Mouse (Mus musculus) embryonic facial prominence, embryonic 14.5 days (tissue): Measurements from ENCODE around the gene 4930467E23Rik. TPM values are rescaled to one million over a fixed set of nuclear protein-coding genes. Genes with fewer than 3 reads are reported as not detected.
"Not testable (repeated sequence)": the region's sequence is repeated elsewhere in the genome, so short reads cannot be mapped to it uniquely, and the experiment has no call there.

Experiments
- ATAC-seq: fragments of 200-750 bp; cut with Nextera tagmentation; 2 replicates; pipeline ENCODE4 v1.8.0; 2017; ENCODE audit warnings: low read depth, moderate number of reproducible peaks, moderate TSS enrichment
- DNase-seq: peaks from one replicate; pipeline ENCODE4 v3.0.0-alpha.2; 2015; ENCODE audit warnings: low spot score
- H3K27ac ChIP-seq: fragments of 300-500 bp; sonication (generic); replicated peaks from 2 replicates; pipeline ENCODE4 v1.5.1; 2014; ENCODE audit warnings: low read depth, mild to moderate bottlenecking, low read length, moderate library complexity
- H3K27me3 ChIP-seq: fragments of 300-500 bp; sonication (generic); replicated peaks from 2 replicates; pipeline ENCODE4 v1.6.1; 2014; ENCODE audit warnings: low read length; ENCODE audit not compliant: control insufficient read depth, insufficient read depth
- H3K36me3 ChIP-seq: fragments of 300-500 bp; sonication (generic); 2 replicates; pipeline ENCODE4 v1.6.1; 2014; ENCODE audit warnings: low read length, mixed read lengths; ENCODE audit not compliant: control insufficient read depth, insufficient read depth
- H3K4me1 ChIP-seq: fragments of 300-500 bp; sonication (generic); 2 replicates; pipeline ENCODE4 v1.6.1; 2014; ENCODE audit warnings: antibody characterized with exemption, low read length; ENCODE audit not compliant: control insufficient read depth, insufficient read depth
- H3K4me2 ChIP-seq: fragments of 300-500 bp; sonication (generic); 2 replicates; pipeline ENCODE4 v1.6.1; 2014; ENCODE audit warnings: low read depth, mild to moderate bottlenecking, low read length, moderate library complexity, mixed read lengths
- H3K4me3 ChIP-seq: fragments of 300-500 bp; sonication (generic); 2 replicates; pipeline ENCODE4 v1.5.1; 2014; ENCODE audit warnings: low read depth, mild to moderate bottlenecking, low read length
- H3K9ac ChIP-seq: fragments of 300-500 bp; sonication (generic); 2 replicates; pipeline ENCODE4 v1.6.1; 2014; ENCODE audit warnings: low read depth, mild to moderate bottlenecking, low read length, moderate library complexity, mixed read lengths
- H3K9me3 ChIP-seq: fragments of 300-500 bp; sonication (generic); 2 replicates; pipeline ENCODE4 v1.6.1; 2016; ENCODE audit warnings: low read length; ENCODE audit not compliant: control insufficient read depth
- WGBS: fragments of 180-500 bp; shearing (Covaris S2); extraction: QIAGEN DNeasy Blood & Tissue Kit; methylation state at CpG from one replicate; pipeline ENCODE4 v1.1.7; 2014; 5-methylcytosine and 5-hydroxymethylcytosine counted together
- polyA plus RNA-seq: library from polyadenylated mRNA; unstranded; fragments of >200 nt; fragmentation: Nextera tagmentation; extraction: Ambion mirVana; gene quantifications from 2 replicates; pipeline ENCODE4 v1.2.1, GENCODE M21; 2014

The 4930467E23Rik gene
- polyA plus RNA-seq, 1 experiment from 2014 or later: not detected

DNA sequence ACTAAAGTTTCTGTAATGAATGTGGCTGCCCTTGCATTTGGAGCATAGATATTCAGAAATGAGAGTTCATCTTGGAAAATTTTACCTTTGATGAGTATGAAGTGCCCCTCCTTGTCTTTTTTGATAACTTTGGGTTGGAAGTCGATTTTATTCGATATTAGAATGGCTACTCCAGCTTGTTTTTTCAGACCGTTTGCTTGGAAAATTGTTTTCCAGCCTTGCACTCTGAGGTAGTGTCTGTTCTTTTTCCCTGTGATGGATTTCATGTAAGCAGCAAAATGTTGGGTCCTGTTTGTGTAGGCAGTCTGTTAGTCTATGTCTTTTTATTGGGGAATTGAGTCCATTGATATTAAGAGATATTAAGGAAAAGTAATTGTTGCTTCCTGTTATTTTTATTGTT, 14.1 kb upstream of the 4930467E23Rik start:
- H3K36me3 ChIP-seq, DNase-seq, H3K27ac ChIP-seq, H3K9me3 ChIP-seq, H3K27me3 ChIP-seq, H3K4me1 ChIP-seq, ATAC-seq, H3K4me2 ChIP-seq, H3K9ac ChIP-seq, H3K4me3 ChIP-seq: not testable (repeated sequence)
- WGBS: 78% methylated on average over 3 of the region's 3 CpGs

DNA sequence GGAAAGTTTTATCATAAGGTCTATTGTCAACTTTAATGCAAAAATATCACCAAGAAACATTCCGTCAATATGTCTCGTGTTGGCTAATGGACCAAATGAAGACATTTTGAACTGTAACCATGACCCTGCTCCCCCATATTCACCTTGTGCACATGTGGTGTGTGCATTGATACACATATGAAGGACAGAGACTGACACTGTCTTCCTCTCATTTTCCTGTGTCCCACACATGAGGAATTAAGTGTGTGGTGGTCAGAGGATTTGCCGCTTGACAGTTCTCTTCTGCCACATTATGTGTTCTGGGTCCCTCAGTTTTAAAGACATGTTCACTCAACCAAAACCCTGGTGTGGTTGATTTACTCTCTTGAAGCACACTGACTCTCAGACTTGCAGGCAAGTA, 11.5 kb upstream of the 4930467E23Rik start:
- H3K36me3 ChIP-seq, H3K4me2 ChIP-seq, H3K9me3 ChIP-seq, H3K4me3 ChIP-seq, H3K4me1 ChIP-seq, ATAC-seq, DNase-seq, H3K27ac ChIP-seq, H3K9ac ChIP-seq, H3K27me3 ChIP-seq: not testable (repeated sequence)
- WGBS: 95% methylated on average over 3 of the region's 3 CpGs

DNA sequence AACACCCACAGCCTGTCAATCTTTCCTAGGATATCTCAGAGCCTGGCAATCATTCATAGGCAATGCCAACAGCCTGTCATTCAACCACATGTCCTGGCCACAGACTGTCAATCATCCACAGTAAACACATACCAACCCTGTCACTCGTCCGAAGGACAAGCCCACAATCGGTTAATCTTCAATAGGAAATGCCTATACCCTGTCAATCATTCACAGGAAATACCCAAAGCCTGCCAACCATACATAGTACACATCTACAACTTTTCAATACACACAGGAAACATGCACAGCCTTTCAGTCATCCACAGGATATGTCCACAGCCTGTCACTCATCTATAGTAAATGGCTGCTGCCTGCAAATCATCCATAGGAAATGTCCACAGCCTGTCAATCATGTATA, 9.9 kb upstream of the 4930467E23Rik start:
- H3K9ac ChIP-seq, H3K27ac ChIP-seq, H3K4me3 ChIP-seq, H3K9me3 ChIP-seq, ATAC-seq, H3K36me3 ChIP-seq, H3K27me3 ChIP-seq, DNase-seq, H3K4me1 ChIP-seq, H3K4me2 ChIP-seq: not testable (repeated sequence)
- WGBS: 63% methylated on average over 3 of the region's 3 CpGs

DNA sequence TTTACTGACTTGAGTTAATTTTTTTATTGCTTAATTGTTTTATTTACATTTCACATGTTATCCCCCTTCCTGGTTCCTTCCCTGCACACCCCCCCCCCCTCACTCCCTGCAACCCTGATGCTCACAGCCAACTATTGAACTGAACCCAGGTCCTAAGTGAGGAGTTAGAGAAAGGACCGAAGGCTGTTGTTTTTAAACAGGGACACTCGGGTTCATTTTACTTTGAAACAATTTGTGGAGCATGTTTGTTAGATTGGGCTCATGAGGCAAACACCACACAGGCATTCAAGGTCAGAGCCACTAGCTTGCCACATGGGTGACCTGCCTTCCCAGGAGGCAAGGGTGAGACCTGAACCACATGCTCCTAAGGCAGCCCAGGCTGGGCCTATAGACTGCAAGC, 4.5 kb upstream of the 4930467E23Rik start:
- not testable (repeated sequence) for H3K27ac ChIP-seq, ATAC-seq, H3K4me1 ChIP-seq, H3K4me2 ChIP-seq, H3K9ac ChIP-seq, H3K4me3 ChIP-seq, H3K36me3 ChIP-seq, H3K9me3 ChIP-seq, H3K27me3 ChIP-seq, DNase-seq
- WGBS: 52% methylated on average over 2 of the region's 2 CpGs

DNA sequence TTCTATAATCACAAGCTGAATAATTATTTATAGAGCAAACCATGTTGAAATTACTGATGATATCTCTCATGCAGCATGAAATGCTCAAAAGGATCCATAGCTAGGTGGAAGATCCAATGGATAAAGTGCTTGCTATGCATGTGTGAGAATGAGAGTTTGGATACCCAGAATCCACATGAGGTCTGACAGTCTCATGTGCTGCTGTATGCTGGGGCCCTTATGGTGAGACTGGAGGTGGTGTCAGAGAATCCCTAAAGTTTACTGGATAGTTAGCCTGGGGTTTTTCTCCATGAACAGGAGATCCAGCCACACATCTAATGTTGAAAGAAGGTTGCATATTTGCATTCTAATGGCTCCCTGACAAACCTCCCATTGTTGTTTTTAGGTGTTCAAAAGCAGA, 22.4 kb downstream of the 4930467E23Rik start:
- not testable (repeated sequence) for H3K4me2 ChIP-seq, H3K27ac ChIP-seq, H3K4me1 ChIP-seq, H3K36me3 ChIP-seq, H3K9me3 ChIP-seq, H3K27me3 ChIP-seq, H3K4me3 ChIP-seq, H3K9ac ChIP-seq, DNase-seq, ATAC-seq

DNA sequence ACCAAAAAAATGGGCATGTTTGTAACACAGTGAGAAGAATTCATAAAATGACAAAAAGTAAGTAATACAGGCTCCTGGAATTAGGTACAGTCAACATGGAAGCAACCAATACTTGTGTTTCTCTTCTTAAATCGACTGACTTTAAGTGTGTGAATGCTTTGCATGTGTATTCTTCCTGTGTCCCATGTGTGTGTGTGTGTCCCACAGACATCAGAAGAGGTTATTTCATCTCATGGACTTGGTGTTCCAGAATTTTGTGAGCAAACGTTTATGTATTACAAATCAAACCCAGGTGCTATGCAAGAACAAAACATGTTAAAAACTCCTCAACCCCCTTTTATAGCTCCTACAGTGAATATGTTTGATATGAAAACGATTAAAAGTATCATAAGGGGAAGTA, 24.8 kb downstream of the 4930467E23Rik start:
- not testable (repeated sequence) for H3K27me3 ChIP-seq, ATAC-seq, H3K4me1 ChIP-seq, H3K4me2 ChIP-seq, H3K4me3 ChIP-seq, H3K27ac ChIP-seq, H3K36me3 ChIP-seq, H3K9me3 ChIP-seq, DNase-seq, H3K9ac ChIP-seq
- 53% methylated on average over 2 of the region's 3 CpGs for WGBS

DNA sequence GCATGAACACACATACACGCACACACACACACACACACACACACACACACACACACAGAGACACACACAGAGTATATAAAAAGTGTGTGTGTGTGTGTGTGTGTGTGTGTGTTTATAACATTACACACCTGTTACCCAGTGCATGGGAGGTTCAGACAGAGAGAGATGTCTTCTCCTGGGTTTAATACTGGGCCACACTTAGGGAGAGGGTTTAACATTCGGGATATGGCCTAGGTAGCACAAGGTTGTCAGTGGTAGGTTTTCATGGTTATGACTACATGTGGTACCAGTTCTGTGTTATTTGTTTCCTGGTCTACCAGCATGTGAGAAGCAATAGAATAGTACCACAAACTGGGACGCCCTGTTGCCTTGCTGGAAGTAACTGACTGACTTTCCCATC, 25.6 kb downstream of the 4930467E23Rik start:
- not testable (repeated sequence) for H3K9me3 ChIP-seq, ATAC-seq, DNase-seq, H3K4me3 ChIP-seq, H3K9ac ChIP-seq, H3K27me3 ChIP-seq, H3K27ac ChIP-seq, H3K4me2 ChIP-seq, H3K4me1 ChIP-seq, H3K36me3 ChIP-seq
- 87% methylated on average over 3 of the region's 3 CpGs for WGBS

DNA sequence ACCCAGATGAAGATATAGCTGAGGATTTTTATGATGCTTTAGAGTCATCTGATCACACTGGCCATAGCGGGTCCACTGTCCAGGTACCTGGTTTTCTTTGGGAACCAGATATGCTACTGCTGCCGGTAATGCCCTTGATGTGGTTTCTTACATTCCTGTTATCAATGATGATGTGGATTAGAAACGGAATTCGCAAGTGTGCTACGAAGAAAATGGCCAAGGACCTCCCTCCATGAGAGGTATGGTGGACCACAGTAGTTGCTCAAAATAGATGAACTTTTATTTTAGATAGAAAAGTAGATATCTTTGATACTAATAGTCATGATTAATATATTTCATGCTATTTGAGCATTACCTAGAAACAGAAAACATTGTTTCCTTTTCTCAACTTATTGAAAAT, 32.3 kb downstream of the 4930467E23Rik start:
- not testable (repeated sequence) for H3K9me3 ChIP-seq, H3K27ac ChIP-seq, H3K4me1 ChIP-seq, H3K4me2 ChIP-seq, ATAC-seq, H3K27me3 ChIP-seq, H3K9ac ChIP-seq, H3K4me3 ChIP-seq, DNase-seq, H3K36me3 ChIP-seq
- 77% methylated on average over 5 of the region's 5 CpGs for WGBS

DNA sequence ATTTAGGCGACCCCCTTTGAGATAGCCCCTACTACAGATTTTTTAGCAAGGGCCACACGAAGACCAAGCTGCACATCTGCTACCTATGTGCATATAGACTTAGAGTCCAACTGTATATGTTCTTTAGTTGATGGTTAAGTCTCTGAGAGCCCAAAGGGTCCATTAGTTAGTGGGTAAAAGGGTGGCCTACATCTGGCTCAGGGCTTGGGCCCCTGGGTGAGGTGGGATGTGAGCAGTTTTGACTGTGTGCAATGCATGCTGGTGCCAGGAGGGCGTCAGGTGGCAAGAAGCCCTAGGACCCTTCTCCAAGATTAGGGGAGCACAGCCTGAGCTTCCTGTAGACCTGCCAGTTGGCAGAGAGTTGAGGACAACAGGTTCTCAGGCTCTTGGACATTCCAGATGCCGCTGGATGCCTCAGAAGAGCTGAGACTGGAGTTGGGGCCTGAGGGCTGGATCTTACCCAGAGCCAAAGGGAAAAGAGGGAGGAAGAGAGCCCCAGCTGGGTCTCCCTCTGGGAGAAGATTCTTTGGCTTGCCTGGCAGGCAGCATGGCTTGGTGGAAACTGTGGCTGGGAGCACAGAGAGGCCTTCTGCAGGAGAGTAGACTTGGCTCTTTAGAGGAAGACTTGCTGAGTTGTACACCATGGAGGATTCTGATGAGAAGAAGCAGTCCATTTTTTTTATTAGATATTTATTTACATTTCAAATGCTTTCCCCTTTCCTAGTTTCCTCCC, 33.6 kb downstream of the 4930467E23Rik start:
- 77% methylated on average over 4 of the region's 4 CpGs for WGBS
- H3K9me3 ChIP-seq, H3K4me2 ChIP-seq, H3K4me1 ChIP-seq, H3K27me3 ChIP-seq, ATAC-seq, DNase-seq, H3K27ac ChIP-seq, H3K36me3 ChIP-seq, H3K4me3 ChIP-seq, H3K9ac ChIP-seq: not testable (repeated sequence)
